ENCODE assay signal across 13 mouse cellular contexts in genomic region chr1:173961491-173961890, GRCm38 (mm10). TPM values are rescaled to one million over a fixed set of nuclear protein-coding genes. Genes with fewer than 3 reads are reported as not detected.
"Had no signal": no experiment of that assay in that cellular context is flagged by ENCODE, and none has a peak within 500 bp of the region (broad histone marks: within the 10 kb centered on the region; RNA-seq: fewer than 3 reads in every experiment).

No protein-coding gene starts in this region.

RNA-seq across cellular contexts. Expression of gene Ifi203, which starts 19.0 kb away (rescaled TPM):
- polyA plus RNA-seq: midbrain, embryonic 11.5 days had no signal

RNA-seq across cellular contexts. Expression of gene Ifi202b, which starts 21.1 kb away (rescaled TPM):
- total RNA-seq: midbrain, postnatal 0 days; monocyte, adult 5-6 weeks had no signal
- polyA plus RNA-seq: liver, embryonic 15.5 days; liver, postnatal 0 days; lung, embryonic 15.5 days; midbrain, embryonic 11.5 days; midbrain, embryonic 13.5 days; midbrain, embryonic 15.5 days; midbrain, postnatal 0 days; neural tube, embryonic 12.5 days; neural tube, embryonic 14.5 days; spleen, adult 2 months; testis, adult 2 months; urinary bladder, adult 2 months had no signal

RNA-seq across cellular contexts. Expression of gene Ifi211, which starts 48.6 kb away (rescaled TPM):
- total RNA-seq: midbrain, postnatal 0 days had no signal
- polyA plus RNA-seq: neural tube, embryonic 14.5 days; testis, adult 2 months had no signal
